Mouse (Mus musculus) midbrain, embryonic 16.5 days (tissue): ENCODE measurements around the gene Syt16. TPM values are rescaled to one million over a fixed set of nuclear protein-coding genes. Genes with fewer than 3 reads are reported as not detected.
A peak's percentile ranks its signal among the peaks of the same experiment; 100 is the strongest.

ENCODE experiments used
- ATAC-seq: fragments of 200-750 bp; cut with Nextera tagmentation; 2 replicates; pipeline ENCODE4 v1.8.0; 2017; ENCODE audit warnings: moderate TSS enrichment
- H3K27ac ChIP-seq: fragments of 300-500 bp; sonication (generic); 2 replicates; pipeline ENCODE4 v1.5.1; 2014; ENCODE audit warnings: mild to moderate bottlenecking, low read length, mixed read lengths
- H3K27me3 ChIP-seq: fragments of 300-500 bp; sonication (generic); 2 replicates; pipeline ENCODE4 v1.6.1; 2014; ENCODE audit warnings: low read depth, low read length, mixed read lengths; ENCODE audit not compliant: control insufficient read depth, insufficient read depth
- H3K36me3 ChIP-seq: fragments of 300-500 bp; sonication (generic); 2 replicates; pipeline ENCODE4 v1.6.1; 2014; ENCODE audit warnings: mild to moderate bottlenecking, low read length, moderate library complexity, mixed read lengths; ENCODE audit not compliant: control insufficient read depth, insufficient read depth
- H3K4me1 ChIP-seq: fragments of 300-500 bp; sonication (generic); 2 replicates; pipeline ENCODE4 v1.6.1; 2014; ENCODE audit warnings: mild to moderate bottlenecking, low read length, mixed read lengths; ENCODE audit not compliant: control insufficient read depth, insufficient read depth
- H3K4me2 ChIP-seq: fragments of 300-500 bp; sonication (generic); 2 replicates; pipeline ENCODE4 v1.6.1; 2014; ENCODE audit warnings: mild to moderate bottlenecking, low read length, mixed read lengths
- H3K4me3 ChIP-seq: fragments of 300-500 bp; sonication (generic); 2 replicates; pipeline ENCODE4 v1.5.1; 2014; ENCODE audit warnings: low read depth, mild to moderate bottlenecking, low read length, moderate library complexity, mixed read lengths
- H3K9ac ChIP-seq: fragments of 300-500 bp; sonication (generic); 2 replicates; pipeline ENCODE4 v1.6.1; 2014; ENCODE audit warnings: low read depth, low read length, mixed read lengths
- H3K9me3 ChIP-seq: fragments of 300-500 bp; sonication (generic); replicated peaks from 2 replicates; pipeline ENCODE4 v1.6.1; 2014; ENCODE audit warnings: mild to moderate bottlenecking, low read length, mixed read lengths; ENCODE audit not compliant: control insufficient read depth, poor library complexity, severe bottlenecking
- WGBS: fragments of 180-500 bp; shearing (Covaris S2); extraction: QIAGEN DNeasy Blood & Tissue Kit; methylation state at CpG from one replicate; pipeline ENCODE4 v1.1.7; 2014; 5-methylcytosine and 5-hydroxymethylcytosine counted together
- polyA plus RNA-seq: library from polyadenylated mRNA; unstranded; fragments of >200 nt; fragmentation: Nextera tagmentation; extraction: Ambion mirVana; gene quantifications from 2 replicates; pipeline ENCODE4 v1.2.1, GENCODE M21; 2015

Gene Syt16
- polyA plus RNA-seq, 1 experiment from 2014 or later = 101 TPM

GRCm38 (mm10) chr12:74315221-74315620 lies 317.8 kb downstream of the Syt16 start:
- Histone ChIP-seq H3K4me2 (no peak overlapping the region), H3K9me3 (no peaks in the 10 kb centered on the region), H3K9ac (no peak overlapping the region), H3K36me3 (no peaks in the 10 kb centered on the region), H3K4me1 (peaks cover 3% of the 10 kb centered on the region; the same call in 1 of the 2 replicates), H3K27ac (no peak overlapping the region), H3K4me3 (no peak overlapping the region), H3K27me3 (no peaks in the 10 kb centered on the region)
- no peak for ATAC-seq
- 58% methylated on average over 2 of the region's 2 CpGs for WGBS

GRCm38 (mm10) chr12:74316344-74316973 lies 319.0 kb downstream of the Syt16 start, which contains the start of gene Gm11042:
Gene Gm11042 (minus strand): TSS chr12:74316394.
- Histone ChIP-seq H3K27ac (peak within 1 kb of the TSS; percentile 92), H3K36me3 (no peaks in the 10 kb centered on the region), H3K4me2 (peak within 1 kb of the TSS; percentile 69), H3K9me3 (no peaks in the 10 kb centered on the region), H3K4me1 (peaks cover 5% of the 10 kb centered on the region; the same call in 1 of the 2 replicates), H3K27me3 (no peaks in the 10 kb centered on the region), H3K9ac (peak within 1 kb of the TSS; percentile 73), H3K4me3 (peak within 1 kb of the TSS; percentile 51)
- ATAC-seq = peak; percentile 79
- WGBS = 33% methylated on average over 13 of the region's 18 CpGs

- no peaks in the 10 kb centered on the region for H3K36me3 ChIP-seq
- WGBS = 11% methylated on average over 15 of the region's 15 CpGs
- peak overlapping the region; percentile 69 for H3K4me2 ChIP-seq
- peaks cover 5% of the 10 kb centered on the region; the same call in 1 of the 2 replicates for H3K4me1 ChIP-seq
- H3K9ac ChIP-seq = peak overlapping the region; percentile 73
- no peaks in the 10 kb centered on the region for H3K9me3 ChIP-seq
- ATAC-seq = peak; percentile 84
- no peaks in the 10 kb centered on the region for H3K27me3 ChIP-seq
- peak overlapping the region; percentile 92 for H3K27ac ChIP-seq
- H3K4me3 ChIP-seq = peak overlapping the region; percentile 51
These were observed 319.7 kb downstream of the Syt16 start for GRCm38 (mm10) chr12:74316989-74317759.

- H3K36me3 ChIP-seq = no peaks in the 10 kb centered on the region
- 12% methylated on average over 10 of the region's 10 CpGs for WGBS
- no peak overlapping the region for H3K9ac ChIP-seq
- H3K4me1 ChIP-seq = peaks cover 5% of the 10 kb centered on the region; the same call in 1 of the 2 replicates
- peak overlapping the region; percentile 31 for H3K4me2 ChIP-seq
- H3K27me3 ChIP-seq = no peaks in the 10 kb centered on the region
- no peak overlapping the region for H3K27ac ChIP-seq
- no peak overlapping the region for H3K4me3 ChIP-seq
- no peak for ATAC-seq
- H3K9me3 ChIP-seq = no peaks in the 10 kb centered on the region
These were observed 322.9 kb downstream of the Syt16 start for GRCm38 (mm10) chr12:74320318-74320717.

- Histone ChIP-seq H3K27me3 (no peaks in the 10 kb centered on the region), H3K4me1 (peaks cover 2% of the 10 kb centered on the region; the same call in 1 of the 2 replicates), H3K36me3 (no peaks in the 10 kb centered on the region), H3K9me3 (no peaks in the 10 kb centered on the region), H3K27ac (no peak overlapping the region), H3K9ac (no peak overlapping the region), H3K4me2 (no peak overlapping the region), H3K4me3 (no peak overlapping the region)
- WGBS = 82% methylated on average over 5 of the region's 5 CpGs
- no peak for ATAC-seq
These were observed 324.5 kb downstream of the Syt16 start for GRCm38 (mm10) chr12:74321981-74322380.

Other genes starting within 250 kb of the Syt16 start
- gene Hif1a, start 96.3 kb upstream of the Syt16 start, polyA plus RNA-seq = 68.6 and 75.8 TPM in 2 replicates
- gene Gm49321, start 60.0 kb upstream of the Syt16 start, polyA plus RNA-seq = 21.2 and 26.0 TPM in 2 replicates
- gene Snapc1, start 33.2 kb upstream of the Syt16 start, polyA plus RNA-seq = 37.0 and 39.4 TPM in 2 replicates